Comparison of ENCODE assay signal across 25 mouse cellular contexts in genomic region chr7:89983441-89983840, GRCm38 (mm10). TPM values are rescaled to one million over a fixed set of nuclear protein-coding genes. Genes with fewer than 3 reads are reported as not detected.
DNase-seq lines count a peak whose midpoint lies in the region; ATAC-seq lines count a peak whose summit lies in the region.
"Had no signal": no experiment of that assay in that cellular context is flagged by ENCODE, and none has a peak within 500 bp of the region (broad histone marks: within the 10 kb centered on the region; RNA-seq: fewer than 3 reads in every experiment).

No protein-coding gene starts in this region.

- H3K9ac ChIP-seq in midbrain, embryonic 16.5 days (ENCODE audit: low read depth, low read length): no peak overlapping the region
- H3K9ac ChIP-seq: embryonic facial prominence, embryonic 12.5 days; heart, embryonic 12.5 days; hindbrain, embryonic 13.5 days; limb, embryonic 13.5 days; lung, embryonic 15.5 days had no signal

- H3K27ac ChIP-seq in midbrain, embryonic 16.5 days (ENCODE audit: low read length): no peak overlapping the region
- H3K27ac ChIP-seq: embryonic facial prominence, embryonic 12.5 days; gastrocnemius, adult 2 months; heart, adult 2 months; hindbrain, embryonic 13.5 days; limb, embryonic 13.5 days; lung, embryonic 15.5 days had no signal

- H3K9me3 ChIP-seq in midbrain, embryonic 16.5 days (replicated peaks; ENCODE audit: control insufficient read depth, low read length, poor library complexity, severe bottlenecking): no peaks in the 10 kb centered on the region
- H3K9me3 ChIP-seq: embryonic facial prominence, embryonic 12.5 days; heart, embryonic 12.5 days; hindbrain, embryonic 13.5 days; limb, embryonic 13.5 days; lung, embryonic 15.5 days had no signal

- H3K4me2 ChIP-seq in midbrain, embryonic 16.5 days (ENCODE audit: low read length): no peak overlapping the region
- H3K4me2 ChIP-seq: embryonic facial prominence, embryonic 12.5 days; heart, embryonic 12.5 days; hindbrain, embryonic 13.5 days; limb, embryonic 13.5 days; liver, embryonic 11.5 days; lung, embryonic 15.5 days; midbrain, embryonic 11.5 days had no signal

- peaks cover 18% of the 10 kb centered on the region for H3K4me1 ChIP-seq in midbrain, embryonic 16.5 days (ENCODE audit: control insufficient read depth, insufficient read depth, low read length)

- 92% methylated on average over 2 of the region's 2 CpGs for WGBS in midbrain, embryonic 16.5 days

- H3K36me3 ChIP-seq in midbrain, embryonic 16.5 days (ENCODE audit: control insufficient read depth, insufficient read depth, low read length): no peaks in the 10 kb centered on the region
- H3K36me3 ChIP-seq: embryonic facial prominence, embryonic 12.5 days; hindbrain, embryonic 13.5 days; limb, embryonic 13.5 days; lung, embryonic 15.5 days had no signal

- no peaks in the 10 kb centered on the region for H3K27me3 ChIP-seq in midbrain, embryonic 16.5 days (ENCODE audit: control insufficient read depth, insufficient read depth, low read depth, low read length)
- H3K27me3 ChIP-seq: embryonic facial prominence, embryonic 12.5 days; heart, embryonic 12.5 days; hindbrain, embryonic 13.5 days; limb, embryonic 13.5 days; lung, embryonic 15.5 days had no signal

- DNase-seq in retina, postnatal 1 day: peak; percentile 57
- no peak for DNase-seq in retina, embryonic 14.5 days (ENCODE audit: low spot score)
- DNase-seq in cerebellum, adult 18-20 months: peak; percentile 35 to 55
- peak; percentile 29 to 38 for DNase-seq in cerebellum, postnatal 10 days
- DNase-seq in right cerebral cortex, postnatal 4 days: no peak
- DNase-seq: adrenal gland, adult 2 months; adrenal gland, postnatal 36 days; B cell, adult 2 months; embryo, embryonic 11 days; gastrocnemius, adult 2 months; heart, adult 2 months; heart, postnatal 4 days; kidney, adult 9 months; kidney, postnatal 10 days; lung, postnatal 36 days had no signal

- no peak for ATAC-seq in midbrain, embryonic 16.5 days
- ATAC-seq: forebrain, embryonic 16.5 days; intestine, embryonic 16.5 days had no signal

- H3K4me3 ChIP-seq in midbrain, embryonic 16.5 days (ENCODE audit: low read depth, low read length): no peak overlapping the region
- H3K4me3 ChIP-seq: embryonic facial prominence, embryonic 12.5 days; gastrocnemius, adult 2 months; heart, adult 2 months; heart, embryonic 12.5 days; hindbrain, embryonic 13.5 days; limb, embryonic 13.5 days; lung, embryonic 15.5 days had no signal

RNA-seq across cellular contexts. Expression of gene Eed, which starts 2.7 kb away (rescaled TPM):
- polyA plus RNA-seq in midbrain, embryonic 16.5 days (2015; fragmentation: Nextera tagmentation; extraction: Ambion mirVana): 24.4 and 25.7 TPM in 2 replicates

RNA-seq across cellular contexts. Expression of gene Hikeshi, which starts 42.4 kb away (rescaled TPM):
- polyA plus RNA-seq in midbrain, embryonic 16.5 days (2015; fragmentation: Nextera tagmentation; extraction: Ambion mirVana): 136 and 144 TPM in 2 replicates

Comparison
In these comparisons a context has a peak if more than half of its experiments do, and no peak if none do; other contexts are left out.
1. DNase-seq: peak in retina, postnatal 1 day (single experiment), cerebellum, adult 18-20 months (2 of 2) and cerebellum, postnatal 10 days (2 of 2); none in retina, embryonic 14.5 days (single experiment) and right cerebral cortex, postnatal 4 days (single experiment).